Mouse (Mus musculus) T-cell, adult 2 months (primary cell): ENCODE measurements around the gene Zscan25.
"Not testable (repeated sequence)": the region's sequence is repeated elsewhere in the genome, so short reads cannot be mapped to it uniquely, and the experiment has no call there.

ENCODE experiments used
- DNase-seq: peaks from one replicate; pipeline ENCODE4 v3.0.0; 2022; ENCODE audit warnings: low spot score

Zscan25 gene

GRCm38 (mm10) chr5:145280371-145281143 is at the start of gene Zscan25:
Gene Zscan25, plus strand, starts transcription at chr5:145280500.
- peak; percentile 87 for DNase-seq

GRCm38 (mm10) chr5:145230641-145231040 is 49.7 kb upstream of the Zscan25 start:
- DNase-seq: no peak

GRCm38 (mm10) chr5:145231367-145231871 is 48.9 kb upstream of the Zscan25 start, which contains the start of gene Zfp655:
Gene Zfp655, plus strand, starts transcription at chr5:145231715.
- peak; percentile 99 for DNase-seq

GRCm38 (mm10) chr5:145231893-145232411 is 48.3 kb upstream of the Zscan25 start:
- no peak for DNase-seq

GRCm38 (mm10) chr5:145234636-145235035 is 45.7 kb upstream of the Zscan25 start:
- DNase-seq: peak; percentile 45

- no peak for DNase-seq
These were observed 30.8 kb upstream of the Zscan25 start for GRCm38 (mm10) chr5:145249520-145249919.

- not testable (repeated sequence) for DNase-seq
These were observed 6.7 kb upstream of the Zscan25 start for GRCm38 (mm10) chr5:145273568-145273967.

GRCm38 (mm10) chr5:145279948-145280347 is 352 bp upstream of the Zscan25 start:
- no peak for DNase-seq

GRCm38 (mm10) chr5:145288382-145288781 is 8.1 kb downstream of the Zscan25 start:
- no peak for DNase-seq

GRCm38 (mm10) chr5:145290697-145291096 is 10.4 kb downstream of the Zscan25 start:
- DNase-seq: no peak

GRCm38 (mm10) chr5:145292398-145292797 is 12.1 kb downstream of the Zscan25 start:
- no peak for DNase-seq

- DNase-seq: no peak
These were observed 20.2 kb downstream of the Zscan25 start for GRCm38 (mm10) chr5:145300469-145300868.

- not testable (repeated sequence) for DNase-seq
These were observed 21.5 kb downstream of the Zscan25 start for GRCm38 (mm10) chr5:145301796-145302195.

GRCm38 (mm10) chr5:145302424-145302823 is 22.1 kb downstream of the Zscan25 start:
- DNase-seq: no peak

- DNase-seq: not testable (repeated sequence)
These were observed 26.7 kb downstream of the Zscan25 start for GRCm38 (mm10) chr5:145306953-145307352.

GRCm38 (mm10) chr5:145307811-145308210 is 27.5 kb downstream of the Zscan25 start:
- DNase-seq: not testable (repeated sequence)

GRCm38 (mm10) chr5:145313845-145314244 is 33.5 kb downstream of the Zscan25 start:
- DNase-seq: no peak

- no peak for DNase-seq
These were observed 36.8 kb downstream of the Zscan25 start for GRCm38 (mm10) chr5:145317141-145317540.

GRCm38 (mm10) chr5:145338756-145339155 is 58.5 kb downstream of the Zscan25 start:
- not testable (repeated sequence) for DNase-seq
